Mouse (Mus musculus): ENCODE data around the gene Kif5a. TPM values are rescaled to one million over a fixed set of nuclear protein-coding genes. Genes with fewer than 3 reads are reported as not detected.

The Kif5a gene
- total RNA-seq, 1 experiment = 6.2 TPM

DNA sequence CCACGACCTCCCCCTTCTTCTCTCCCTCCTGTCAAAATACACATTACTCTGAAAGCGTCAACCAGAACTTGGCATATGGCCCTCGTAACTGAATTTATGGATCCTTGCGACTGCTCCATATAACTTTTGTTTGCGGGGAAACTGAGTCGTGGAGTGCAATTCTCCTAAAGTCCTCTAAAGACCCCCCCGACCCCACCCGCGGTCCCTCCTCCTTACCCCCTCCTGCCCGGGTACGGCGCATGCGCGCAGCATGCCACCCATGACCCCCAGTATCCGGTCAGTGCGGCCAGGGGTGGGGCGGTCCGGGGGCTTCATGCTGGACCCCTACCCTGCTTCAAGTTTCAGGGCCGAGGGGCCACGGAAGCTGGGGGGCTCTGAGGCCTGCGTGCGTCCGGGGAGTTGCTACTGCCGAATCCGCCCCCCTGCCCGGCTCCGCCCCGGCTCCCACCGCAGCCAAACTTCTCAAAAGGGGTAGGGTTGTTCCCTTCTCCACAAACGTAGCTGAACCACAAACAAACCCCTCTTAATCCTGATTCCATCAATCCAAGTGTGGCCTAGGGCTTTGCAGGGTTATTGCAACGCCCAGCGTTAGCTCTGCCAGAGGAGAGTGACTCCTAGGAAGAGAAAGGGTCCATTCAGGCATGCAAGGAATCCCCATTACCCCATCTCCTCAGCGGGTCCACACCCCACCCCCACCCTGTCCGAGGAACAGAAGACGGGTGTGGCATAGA is 73.3 kb downstream of the Kif5a start, which contains the start of gene Arhgef25:
Gene Arhgef25 (minus strand): TSS at position 433 of the 731 bp plus-strand sequence.
- H3K4me3 ChIP-seq (ENCODE audit: insufficient read depth in 1 of 2, low read depth in 1 of 2, low read length in 2 of 2, poor library complexity in 1 of 2, severe bottlenecking in 1 of 2) = peak within 1 kb of the TSS; percentile 81 to 99
- TF ChIP-seq ZC3H11A (IDR thresholded peaks at IDR 0.05; ENCODE audit: borderline replicate concordance, low read depth, low read length) = no peak
- no peak for TF ChIP-seq CHD2 (IDR thresholded peaks at IDR 0.05; ENCODE audit: low read depth, low read length)
- no peak for TF ChIP-seq ZNF384 (IDR thresholded peaks at IDR 0.05; ENCODE audit: low read depth, low read length)
- TF ChIP-seq HCFC1 (IDR thresholded peaks at IDR 0.05; ENCODE audit: borderline replicate concordance, insufficient read depth, low read length) = no peak
- no peak for TF ChIP-seq MAFK (IDR thresholded peaks at IDR 0.05; ENCODE audit: insufficient read depth, low read depth, low read length)
- H3K36me3 ChIP-seq (ENCODE audit: control insufficient read depth, insufficient read depth, low read length, poor library complexity, severe bottlenecking) = peaks cover 18% of the 10 kb centered on the region; the same call in 1 of the 2 replicates
- H3K4me1 ChIP-seq (ENCODE audit: control insufficient read depth in 2 of 2, insufficient read depth in 2 of 2, low read length in 2 of 2, poor library complexity in 1 of 2) = peaks cover 4 to 32% of the 10 kb centered on the region in 2 experiments
- peak within 1 kb of the TSS; percentile 63 for H3K9ac ChIP-seq (ENCODE audit: insufficient read depth, low read depth, low read length, poor library complexity, severe bottlenecking)
- in situ Hi-C loops (cut with MboI; ENCODE audit: low sequenced_read_pairs in 2 of 2, unreplicated experiment in 2 of 2) = no loop called here
- DNase-seq (ENCODE audit: low read depth, low spot score) = no peak
- H3K9me3 ChIP-seq (ENCODE audit: control insufficient read depth, insufficient read depth, low read depth, low read length) = no peaks in the 10 kb centered on the region
- H3K27ac ChIP-seq (ENCODE audit: insufficient read depth, low read depth, low read length, poor library complexity, severe bottlenecking) = no peak within 1 kb of the TSS

DNA sequence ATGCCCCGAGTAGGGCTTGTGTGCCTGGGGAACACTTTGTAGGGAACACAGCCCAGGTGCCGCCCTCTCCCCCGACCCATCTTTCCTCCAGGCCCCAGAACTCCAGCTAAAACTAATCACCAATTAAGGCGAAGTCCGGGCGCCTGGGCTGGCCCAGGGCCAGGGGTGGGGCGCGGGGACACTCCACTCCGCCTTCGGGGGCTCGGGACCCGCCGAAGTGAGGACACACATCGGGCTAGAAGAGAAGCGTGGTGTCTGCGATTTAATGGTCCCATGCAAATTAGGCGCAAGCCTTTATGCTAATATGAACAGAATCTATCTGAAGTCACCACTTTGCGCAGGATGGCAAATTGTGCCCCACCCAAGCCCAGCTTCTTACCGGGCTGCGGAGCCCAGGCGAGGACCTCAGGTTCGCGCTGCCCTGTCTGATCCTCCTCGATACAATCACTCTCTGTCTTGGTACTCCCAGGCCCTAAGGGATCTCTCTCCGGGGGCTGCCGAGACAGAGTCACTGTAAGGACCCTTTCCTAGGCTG is 74.0 kb downstream of the Kif5a start:
- H3K4me1 ChIP-seq (ENCODE audit: control insufficient read depth in 2 of 2, insufficient read depth in 2 of 2, low read length in 2 of 2, poor library complexity in 1 of 2) = peaks cover 2 to 31% of the 10 kb centered on the region in 2 experiments; a peak in 2 of 4 replicates
- in situ Hi-C loops (cut with MboI; ENCODE audit: low sequenced_read_pairs in 2 of 2, unreplicated experiment in 2 of 2) = no loop called here
- H3K36me3 ChIP-seq (ENCODE audit: control insufficient read depth, insufficient read depth, low read length, poor library complexity, severe bottlenecking) = peaks cover 20% of the 10 kb centered on the region; the same call in 1 of the 2 replicates
- peak overlapping the region; percentile 63; the same call in 1 of the 2 replicates for H3K9ac ChIP-seq (ENCODE audit: insufficient read depth, low read depth, low read length, poor library complexity, severe bottlenecking)
- no peaks in the 10 kb centered on the region for H3K9me3 ChIP-seq (ENCODE audit: control insufficient read depth, insufficient read depth, low read depth, low read length)
- H3K4me3 ChIP-seq (ENCODE audit: insufficient read depth in 1 of 2, low read depth in 1 of 2, low read length in 2 of 2, poor library complexity in 1 of 2, severe bottlenecking in 1 of 2) = peak overlapping the region; percentile 81 to 99
- no peak overlapping the region for H3K27ac ChIP-seq (ENCODE audit: insufficient read depth, low read depth, low read length, poor library complexity, severe bottlenecking)
- no peak for TF ChIP-seq ZNF384 (IDR thresholded peaks at IDR 0.05; ENCODE audit: low read depth, low read length)
- TF ChIP-seq MAFK (IDR thresholded peaks at IDR 0.05; ENCODE audit: insufficient read depth, low read depth, low read length) = no peak
- no peak for TF ChIP-seq CHD2 (IDR thresholded peaks at IDR 0.05; ENCODE audit: low read depth, low read length)
- no peak for TF ChIP-seq HCFC1 (IDR thresholded peaks at IDR 0.05; ENCODE audit: borderline replicate concordance, insufficient read depth, low read length)
- TF ChIP-seq ZC3H11A (IDR thresholded peaks at IDR 0.05; ENCODE audit: borderline replicate concordance, low read depth, low read length) = no peak
- DNase-seq (ENCODE audit: low read depth, low spot score) = no peak

DNA sequence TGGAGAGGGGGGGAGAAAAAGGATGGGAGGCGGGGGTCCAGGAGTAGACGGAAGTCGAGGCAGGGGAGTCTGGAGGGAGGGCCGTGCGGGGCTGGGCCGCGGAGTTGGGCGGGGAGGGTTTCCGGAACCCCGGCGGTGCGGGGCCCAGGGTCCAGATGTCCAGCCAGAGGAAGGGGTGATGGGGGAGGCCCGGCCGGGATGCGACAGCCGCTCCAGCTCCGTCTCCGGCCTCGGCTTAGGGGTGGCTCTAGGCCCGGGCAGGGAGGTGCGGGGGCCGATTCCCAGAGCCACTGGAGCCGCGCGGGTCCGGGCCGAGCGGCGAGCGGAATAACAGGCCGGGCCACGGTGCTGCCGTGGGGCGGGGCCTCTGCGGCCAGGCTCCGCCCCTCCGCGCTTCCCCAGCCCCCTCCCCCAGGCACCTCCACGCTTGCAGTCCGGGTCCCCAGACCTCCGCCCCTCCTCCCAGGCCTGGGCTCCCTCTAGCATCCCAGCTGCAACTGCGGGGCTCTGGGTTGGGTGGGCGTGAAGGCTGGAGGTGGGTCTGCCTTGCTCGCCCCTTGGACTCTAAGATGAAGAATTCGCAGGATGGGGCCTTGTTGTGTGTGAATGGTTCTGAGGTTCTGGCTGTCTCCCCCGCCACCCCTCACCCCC is 74.6 kb downstream of the Kif5a start:
- no peak for TF ChIP-seq MAFK (IDR thresholded peaks at IDR 0.05; ENCODE audit: insufficient read depth, low read depth, low read length)
- TF ChIP-seq CHD2 (IDR thresholded peaks at IDR 0.05; ENCODE audit: low read depth, low read length) = no peak
- TF ChIP-seq ZC3H11A (IDR thresholded peaks at IDR 0.05; ENCODE audit: borderline replicate concordance, low read depth, low read length) = no peak
- no peak for TF ChIP-seq ZNF384 (IDR thresholded peaks at IDR 0.05; ENCODE audit: low read depth, low read length)
- no peak for TF ChIP-seq HCFC1 (IDR thresholded peaks at IDR 0.05; ENCODE audit: borderline replicate concordance, insufficient read depth, low read length)
- Histone ChIP-seq H3K4me3 (ENCODE audit: insufficient read depth in 1 of 2, low read depth in 1 of 2, low read length in 2 of 2, poor library complexity in 1 of 2, severe bottlenecking in 1 of 2) (peak overlapping the region; percentile 81 to 99), H3K4me1 (ENCODE audit: control insufficient read depth in 2 of 2, insufficient read depth in 2 of 2, low read length in 2 of 2, poor library complexity in 1 of 2) (peaks cover 2 to 32% of the 10 kb centered on the region in 2 experiments; a peak in 3 of 4 replicates), H3K9me3 (ENCODE audit: control insufficient read depth, insufficient read depth, low read depth, low read length) (no peaks in the 10 kb centered on the region), H3K9ac (ENCODE audit: insufficient read depth, low read depth, low read length, poor library complexity, severe bottlenecking) (peak overlapping the region; percentile 90), H3K27ac (ENCODE audit: insufficient read depth, low read depth, low read length, poor library complexity, severe bottlenecking) (0 out of 2 replicates have a peak overlapping the region, but pooled peaks have one; percentile 29), H3K36me3 (ENCODE audit: control insufficient read depth, insufficient read depth, low read length, poor library complexity, severe bottlenecking) (peaks cover 20% of the 10 kb centered on the region; the same call in 1 of the 2 replicates)
- in situ Hi-C loops (cut with MboI; ENCODE audit: low sequenced_read_pairs in 2 of 2, unreplicated experiment in 2 of 2) = no loop called here
- no peak for DNase-seq (ENCODE audit: low read depth, low spot score)

DNA sequence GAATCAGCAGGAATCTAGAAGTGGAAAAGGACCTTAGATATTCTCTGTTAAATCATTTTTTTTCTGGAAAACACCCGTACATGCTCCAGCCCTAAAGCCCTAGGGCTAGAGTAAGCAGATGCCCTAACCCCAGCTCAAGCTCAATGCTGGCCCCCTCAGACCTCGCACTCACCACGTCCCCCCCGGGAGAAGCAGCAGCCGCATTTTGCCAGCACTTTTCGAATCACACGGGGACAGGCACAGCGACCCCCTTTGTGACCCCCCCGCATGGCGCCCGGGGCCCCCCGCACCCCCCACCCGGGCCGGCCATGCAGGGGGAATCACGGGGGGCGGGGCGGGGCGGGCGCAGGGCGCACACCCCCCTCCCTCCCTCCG is 75.1 kb downstream of the Kif5a start:
- in situ Hi-C loops (cut with MboI; ENCODE audit: low sequenced_read_pairs in 2 of 2, unreplicated experiment in 2 of 2) = no loop called here
- H3K4me3 ChIP-seq (ENCODE audit: insufficient read depth in 1 of 2, low read depth in 1 of 2, low read length in 2 of 2, poor library complexity in 1 of 2, severe bottlenecking in 1 of 2) = peak overlapping the region; percentile 81 to 99
- H3K9me3 ChIP-seq (ENCODE audit: control insufficient read depth, insufficient read depth, low read depth, low read length) = no peaks in the 10 kb centered on the region
- no peak for DNase-seq (ENCODE audit: low read depth, low spot score)
- peaks cover 2 to 37% of the 10 kb centered on the region in 2 experiments; a peak in 3 of 4 replicates for H3K4me1 ChIP-seq (ENCODE audit: control insufficient read depth in 2 of 2, insufficient read depth in 2 of 2, low read length in 2 of 2, poor library complexity in 1 of 2)
- H3K36me3 ChIP-seq (ENCODE audit: control insufficient read depth, insufficient read depth, low read length, poor library complexity, severe bottlenecking) = peaks cover 20% of the 10 kb centered on the region; the same call in 1 of the 2 replicates
- TF ChIP-seq MAFK (IDR thresholded peaks at IDR 0.05; ENCODE audit: insufficient read depth, low read depth, low read length) (no peak), HCFC1 (IDR thresholded peaks at IDR 0.05; ENCODE audit: borderline replicate concordance, insufficient read depth, low read length) (no peak), ZNF384 (IDR thresholded peaks at IDR 0.05; ENCODE audit: low read depth, low read length) (no peak), CHD2 (IDR thresholded peaks at IDR 0.05; ENCODE audit: low read depth, low read length) (no peak), ZC3H11A (IDR thresholded peaks at IDR 0.05; ENCODE audit: borderline replicate concordance, low read depth, low read length) (no peak)
- H3K27ac ChIP-seq (ENCODE audit: insufficient read depth, low read depth, low read length, poor library complexity, severe bottlenecking) = 0 out of 2 replicates have a peak overlapping the region, but pooled peaks have one; percentile 29
- peak overlapping the region; percentile 90 for H3K9ac ChIP-seq (ENCODE audit: insufficient read depth, low read depth, low read length, poor library complexity, severe bottlenecking)

Measured in ES-E14 (cell line).